Mouse (Mus musculus) induced T-regulatory cell, adult 2 months (primary cell): ENCODE results near the gene Tmem59.
A peak's percentile ranks its signal among the peaks of the same experiment; 100 is the strongest.

Experiments
- DNase-seq: peaks from one replicate; pipeline ENCODE4 v3.0.0-alpha.2; 2012; ENCODE audit warnings: low read depth

Tmem59 gene

GRCm38 (mm10) chr4:107240196-107240595 is 62.0 kb downstream of the Tmem59 start:
- DNase-seq, result no peak

- peak; percentile 39 for DNase-seq
These were observed 65.5 kb downstream of the Tmem59 start for GRCm38 (mm10) chr4:107243365-107244333.

- DNase-seq, result no peak
These were observed 67.2 kb downstream of the Tmem59 start for GRCm38 (mm10) chr4:107245368-107245767.

- no peak for DNase-seq
These were observed 67.8 kb downstream of the Tmem59 start for GRCm38 (mm10) chr4:107246040-107246439.

GRCm38 (mm10) chr4:107247110-107247509 is 68.9 kb downstream of the Tmem59 start:
- no peak for DNase-seq

- no peak for DNase-seq
These were observed 69.9 kb downstream of the Tmem59 start for GRCm38 (mm10) chr4:107248061-107248460.

GRCm38 (mm10) chr4:107249471-107249870 is 71.3 kb downstream of the Tmem59 start:
- DNase-seq, result no peak

- DNase-seq, result peak; percentile 68
These were observed 72.3 kb downstream of the Tmem59 start for GRCm38 (mm10) chr4:107250494-107250893.
